Mouse (Mus musculus) liver, embryonic 14.5 days (tissue): Measurements from ENCODE around the gene Trappc10. TPM values are rescaled to one million over a fixed set of nuclear protein-coding genes. Genes with fewer than 3 reads are reported as not detected.

Source experiments
- ATAC-seq: fragments of 200-750 bp; cut with Nextera tagmentation; 2 replicates; pipeline ENCODE4 v1.8.0; 2017; ENCODE audit warnings: moderate number of reproducible peaks, mild to moderate bottlenecking, moderate library complexity; ENCODE audit not compliant: insufficient read depth
- DNase-seq, 3 experiments: peaks; one replicate each; pipeline ENCODE4 v3.0.0-alpha.2; 2012 to 2013; ENCODE audit warnings: low read depth in 3 of 3, low spot score in 3 of 3
- H3K27ac ChIP-seq: fragments of 300-500 bp; sonication (generic); 2 replicates; pipeline ENCODE4 v1.5.1; 2014; ENCODE audit warnings: moderate library complexity, mild to moderate bottlenecking, control low read depth, inconsistent platforms
- H3K27me3 ChIP-seq: fragments of 300-500 bp; sonication (generic); 2 replicates; pipeline ENCODE4 v1.6.1; 2014; ENCODE audit warnings: mild to moderate bottlenecking, low read length, moderate library complexity; ENCODE audit not compliant: control insufficient read depth, insufficient read depth
- H3K36me3 ChIP-seq: fragments of 300-500 bp; sonication (generic); replicated peaks from 2 replicates; pipeline ENCODE4 v1.6.1; 2014; ENCODE audit warnings: low read depth; ENCODE audit not compliant: control insufficient read depth, insufficient read depth
- H3K4me1 ChIP-seq, 2 experiments: fragments of 200-500 bp in 1 of 2; fragments of 300-500 bp in 1 of 2; sonication (generic) in 1 of 2; replicated peaks; 2 replicates each; pipeline ENCODE4 v1.6.1; 2012 to 2014; ENCODE audit warnings: antibody characterized with exemption in 1 of 2, inconsistent platforms in 1 of 2, low read length in 1 of 2; ENCODE audit not compliant: control insufficient read depth in 2 of 2, insufficient read depth in 2 of 2
- H3K4me2 ChIP-seq: fragments of 300-500 bp; sonication (generic); 2 replicates; pipeline ENCODE4 v1.6.1; 2014; ENCODE audit warnings: low read depth, mild to moderate bottlenecking, control low read depth, moderate library complexity
- H3K4me3 ChIP-seq, 2 experiments: fragments of 200-500 bp in 1 of 2; fragments of 300-500 bp in 1 of 2; sonication (generic) in 1 of 2; 2 replicates each; pipeline ENCODE4 v1.5.1; 2012 to 2014; ENCODE audit warnings: low read depth in 2 of 2, low read length in 2 of 2, mild to moderate bottlenecking in 2 of 2, control low read depth in 1 of 2, inconsistent platforms in 1 of 2, moderate library complexity in 1 of 2; ENCODE audit not compliant: insufficient read depth in 1 of 2
- H3K9ac ChIP-seq: fragments of 300-500 bp; sonication (generic); replicated peaks from 2 replicates; pipeline ENCODE4 v1.6.1; 2014; ENCODE audit warnings: mild to moderate bottlenecking, control low read depth, moderate library complexity
- H3K9me3 ChIP-seq: fragments of 300-500 bp; sonication (generic); 2 replicates; pipeline ENCODE4 v1.6.1; 2016; ENCODE audit warnings: low read length, mixed read lengths; ENCODE audit not compliant: control insufficient read depth
- CTCF ChIP-seq: IDR thresholded peaks from 2 replicates; pipeline ENCODE4 v1.5.1; 2016; ENCODE audit warnings: antibody characterized with exemption, low read depth, control low read depth
- EP300 ChIP-seq: IDR thresholded peaks from 2 replicates; pipeline ENCODE4 v1.6.1; 2016; ENCODE audit warnings: antibody characterized with exemption, low read depth
- WGBS: fragments of 180-500 bp; shearing (Covaris S2); extraction: QIAGEN DNeasy Blood & Tissue Kit; methylation state at CpG from one replicate; pipeline ENCODE4 v1.1.7; 2014; ENCODE audit not compliant: insufficient replicate concordance; 5-methylcytosine and 5-hydroxymethylcytosine counted together
- polyA plus RNA-seq, 2 experiments: library from polyadenylated mRNA; depleted of rRNA in 1 of 2; stranded (reverse) in 1 of 2; unstranded in 1 of 2; fragments of >200 nt; fragmentation: Nextera tagmentation in 1 of 2; extraction: Ambion mirVana in 1 of 2; gene quantifications; 2 replicates each; pipeline versions ENCODE4 v1.2.1 to v1.2.3; 2012 to 2014

Trappc10 gene
- polyA plus RNA-seq, 2 experiments: 15.8 to 19.8 TPM

GRCm38 (mm10) chr10:78183577-78183976, 60.9 kb downstream of the Trappc10 start:
- peak overlapping the region; percentile 90 for H3K4me2 ChIP-seq
- H3K4me1 ChIP-seq: peaks cover 10 to 20% of the 10 kb centered on the region in 2 experiments
- H3K4me3 ChIP-seq: peak overlapping the region in 1 of 2 experiments; percentile 85; a peak in 2 of 4 replicates

GRCm38 (mm10) chr10:78182321-78182720, 62.1 kb downstream of the Trappc10 start:
- Histone ChIP-seq H3K4me1 (peaks cover 10 to 20% of the 10 kb centered on the region in 2 experiments), H3K27ac (no peak overlapping the region), H3K27me3 (no peaks in the 10 kb centered on the region), H3K4me3 (no peak overlapping the region), H3K9ac (no peak overlapping the region), H3K4me2 (no peak overlapping the region), H3K36me3 (peaks cover 46% of the 10 kb centered on the region), H3K9me3 (no peaks in the 10 kb centered on the region)
- ATAC-seq: no peak
- no peak for TF ChIP-seq CTCF
- no peak for TF ChIP-seq EP300
- 85% methylated on average over 17 of the region's 17 CpGs for WGBS
- no peak for DNase-seq

More at GRCm38 (mm10) chr10:78183577-78183976, 60.9 kb downstream of the Trappc10 start:
- no peak for ATAC-seq
- Histone ChIP-seq H3K9me3 (no peaks in the 10 kb centered on the region), H3K27me3 (no peaks in the 10 kb centered on the region), H3K36me3 (peaks cover 49% of the 10 kb centered on the region), H3K9ac (no peak overlapping the region), H3K27ac (no peak overlapping the region)
- WGBS: 43% methylated on average over 3 of the region's 3 CpGs
- no peak for DNase-seq
- TF ChIP-seq CTCF (no peak), EP300 (no peak)

- peaks cover 44% of the 10 kb centered on the region for H3K36me3 ChIP-seq
- TF ChIP-seq CTCF (no peak), EP300 (no peak)
- H3K4me3 ChIP-seq: no peak overlapping the region
- no peaks in the 10 kb centered on the region for H3K9me3 ChIP-seq
- H3K4me1 ChIP-seq: peaks cover 0 to 6% of the 10 kb centered on the region in 2 experiments; a peak in 3 of 4 replicates
- 72% methylated on average over 5 of the region's 5 CpGs for WGBS
- no peak overlapping the region for H3K27ac ChIP-seq
- DNase-seq: no peak
- H3K9ac ChIP-seq: no peak overlapping the region
- ATAC-seq: no peak
- no peaks in the 10 kb centered on the region for H3K27me3 ChIP-seq
- H3K4me2 ChIP-seq: no peak overlapping the region
These were observed 70.0 kb downstream of the Trappc10 start for GRCm38 (mm10) chr10:78174474-78174873.

GRCm38 (mm10) chr10:78171581-78171980, 72.9 kb downstream of the Trappc10 start:
- no peak overlapping the region for H3K4me3 ChIP-seq
- 83% methylated on average over 9 of the region's 9 CpGs for whole genome bisulfite sequencing
- no peak overlapping the region for H3K4me2 ChIP-seq
- H3K9ac ChIP-seq: no peak overlapping the region
- TF ChIP-seq EP300 (no peak), CTCF (no peak)
- no peak overlapping the region for H3K27ac ChIP-seq
- H3K4me1 ChIP-seq: peaks cover 0 to 14% of the 10 kb centered on the region in 2 experiments; a peak in 3 of 4 replicates
- peaks cover 33% of the 10 kb centered on the region for H3K36me3 ChIP-seq
- ATAC-seq (no peak), DNase-seq (no peak)
- H3K27me3 ChIP-seq: no peaks in the 10 kb centered on the region
- H3K9me3 ChIP-seq: no peaks in the 10 kb centered on the region

GRCm38 (mm10) chr10:78171057-78171456, 73.4 kb downstream of the Trappc10 start:
- H3K9me3 ChIP-seq: no peaks in the 10 kb centered on the region
- no peak overlapping the region for H3K9ac ChIP-seq
- H3K36me3 ChIP-seq: peaks cover 30% of the 10 kb centered on the region
- no peak for ATAC-seq
- H3K27me3 ChIP-seq: no peaks in the 10 kb centered on the region
- H3K4me1 ChIP-seq: peaks cover 0 to 14% of the 10 kb centered on the region in 2 experiments; a peak in 3 of 4 replicates
- DNase-seq: no peak
- no peak for TF ChIP-seq EP300
- TF ChIP-seq CTCF: no peak
- H3K27ac ChIP-seq: no peak overlapping the region
- 76% methylated on average over 7 of the region's 7 CpGs for WGBS
- H3K4me2 ChIP-seq: no peak overlapping the region
- H3K4me3 ChIP-seq: no peak overlapping the region
